Mouse (Mus musculus) kidney, embryonic 15.5 days (tissue): ENCODE data around the gene Mroh7. TPM values are rescaled to one million over a fixed set of nuclear protein-coding genes. Genes with fewer than 3 reads are reported as not detected.
"Not testable (repeated sequence)": the region's sequence is repeated elsewhere in the genome, so short reads cannot be mapped to it uniquely, and the experiment has no call there.

ENCODE experiments used
- ATAC-seq: fragments of 200-750 bp; cut with Nextera tagmentation; replicated peaks from 2 replicates; pipeline ENCODE4 v1.8.0; 2017; ENCODE audit warnings: moderate TSS enrichment; ENCODE audit not compliant: low FRiP score
- H3K27ac ChIP-seq: fragments of 300-500 bp; sonication (generic); 2 replicates; pipeline ENCODE4 v1.5.1; 2015; ENCODE audit warnings: mild to moderate bottlenecking, inconsistent platforms
- H3K27me3 ChIP-seq: fragments of 300-500 bp; sonication (generic); 2 replicates; pipeline ENCODE4 v1.6.1; 2015; ENCODE audit warnings: inconsistent platforms
- H3K36me3 ChIP-seq: fragments of 300-500 bp; sonication (generic); 2 replicates; pipeline ENCODE4 v1.6.1; 2015; ENCODE audit warnings: inconsistent platforms
- H3K4me1 ChIP-seq: fragments of 300-500 bp; sonication (generic); 2 replicates; pipeline ENCODE4 v1.6.1; 2015; ENCODE audit warnings: inconsistent platforms
- H3K4me2 ChIP-seq: fragments of 300-500 bp; sonication (generic); 2 replicates; pipeline ENCODE4 v1.6.1; 2015; ENCODE audit warnings: moderate library complexity, mild to moderate bottlenecking, inconsistent platforms
- H3K4me3 ChIP-seq: fragments of 300-500 bp; sonication (generic); replicated peaks from 2 replicates; pipeline ENCODE4 v1.5.1; 2015; ENCODE audit warnings: mild to moderate bottlenecking, inconsistent platforms
- H3K9ac ChIP-seq: fragments of 300-500 bp; sonication (generic); 2 replicates; pipeline ENCODE4 v1.6.1; 2015; ENCODE audit warnings: mild to moderate bottlenecking, inconsistent platforms
- H3K9me3 ChIP-seq: fragments of 300-500 bp; sonication (generic); replicated peaks from 2 replicates; pipeline ENCODE4 v1.6.1; 2016; ENCODE audit warnings: inconsistent platforms
- WGBS: fragments of 180-500 bp; shearing (Covaris S2); methylation state at CpG from one replicate; pipeline ENCODE4 v1.1.7; 2015; ENCODE audit warnings: mixed read lengths; 5-methylcytosine and 5-hydroxymethylcytosine counted together
- polyA plus RNA-seq: library from polyadenylated mRNA; unstranded; fragments of >200 nt; fragmentation: Nextera tagmentation; extraction: Ambion mirVana; gene quantifications from 2 replicates; pipeline ENCODE4 v1.2.1, GENCODE M21; 2015

The Mroh7 gene
- polyA plus RNA-seq, 1 experiment from 2014 or later: 0.52 TPM

GRCm38 (mm10) chr4:106737904-106738303, 7.2 kb upstream of the Mroh7 start:
- WGBS: 64% methylated on average over 3 of the region's 3 CpGs
- Histone ChIP-seq H3K9ac (no peak overlapping the region), H3K4me3 (no peak overlapping the region), H3K4me1 (peaks cover 16% of the 10 kb centered on the region), H3K27me3 (no peaks in the 10 kb centered on the region), H3K27ac (0 out of 2 replicates have a peak overlapping the region, but pooled peaks have one; percentile 18), H3K4me2 (no peak overlapping the region), H3K9me3 (no peaks in the 10 kb centered on the region), H3K36me3 (no peaks in the 10 kb centered on the region)
- no peak; the same call in 1 of the 2 replicates for ATAC-seq

DNA sequence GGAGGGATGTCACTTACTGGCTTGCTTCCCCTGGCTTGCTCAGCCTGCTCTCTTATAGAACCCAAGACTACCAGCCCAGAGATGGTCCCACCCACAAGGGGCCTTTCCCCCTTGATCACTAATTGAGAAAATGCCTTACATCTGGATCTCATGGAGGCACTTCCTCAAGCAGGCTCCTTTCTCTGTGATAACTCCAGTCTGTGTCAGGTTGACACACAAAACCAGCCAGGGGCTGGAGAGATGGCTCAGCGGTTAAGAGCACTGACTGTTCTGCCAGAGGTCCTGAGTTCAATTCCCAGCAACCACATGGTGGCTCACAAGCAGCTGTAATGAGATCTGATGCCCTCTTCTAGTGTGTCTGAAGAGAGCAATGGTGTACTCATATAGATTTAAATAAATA, 6.2 kb upstream of the Mroh7 start:
- H3K36me3 ChIP-seq: not testable (repeated sequence)
- WGBS: 92% methylated on average over 1 of the region's 1 CpGs

GRCm38 (mm10) chr4:106733636-106734035, 2.9 kb upstream of the Mroh7 start, which contains the start of gene Fam151a:
TSS of gene Fam151a (plus strand) at chr4:106733889.
- Histone ChIP-seq H3K27ac (peak within 1 kb of the TSS; percentile 56), H3K36me3 (no peaks in the 10 kb centered on the region), H3K27me3 (no peaks in the 10 kb centered on the region), H3K4me2 (no peak within 1 kb of the TSS), H3K9ac (no peak within 1 kb of the TSS), H3K4me3 (no peak within 1 kb of the TSS), H3K4me1 (peaks cover 18% of the 10 kb centered on the region), H3K9me3 (no peaks in the 10 kb centered on the region)
- ATAC-seq: peak; percentile 72
- WGBS: 17% methylated on average over 4 of the region's 4 CpGs

More for the DNA sequence above, 6.2 kb upstream of the Mroh7 start:
- H3K4me1 ChIP-seq: peaks cover 18% of the 10 kb centered on the region
- not testable (repeated sequence) for H3K4me2 ChIP-seq, H3K4me3 ChIP-seq, H3K27ac ChIP-seq, ATAC-seq, H3K27me3 ChIP-seq, H3K9me3 ChIP-seq, H3K9ac ChIP-seq

DNA sequence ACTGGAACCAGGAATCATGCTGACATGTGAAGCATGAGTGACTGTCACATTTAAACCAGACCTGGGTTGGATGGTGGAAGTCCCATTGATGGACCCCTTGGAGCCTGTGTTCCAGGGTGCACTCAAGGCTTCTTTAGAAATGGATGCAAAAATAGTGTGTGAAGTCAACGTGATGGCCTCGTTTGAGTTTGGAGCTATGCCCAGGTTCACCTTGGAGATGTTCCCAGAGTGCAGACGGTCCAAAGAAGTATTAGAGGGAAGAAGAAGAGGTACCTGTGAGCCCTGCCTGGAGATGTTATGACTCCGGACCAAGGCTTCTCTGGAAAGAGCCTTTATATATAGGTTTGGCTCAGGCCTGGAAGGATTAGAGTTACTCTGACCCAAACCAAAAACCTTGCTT, 10.1 kb downstream of the Mroh7 start:
- 85% methylated on average over 4 of the region's 4 CpGs for WGBS

DNA sequence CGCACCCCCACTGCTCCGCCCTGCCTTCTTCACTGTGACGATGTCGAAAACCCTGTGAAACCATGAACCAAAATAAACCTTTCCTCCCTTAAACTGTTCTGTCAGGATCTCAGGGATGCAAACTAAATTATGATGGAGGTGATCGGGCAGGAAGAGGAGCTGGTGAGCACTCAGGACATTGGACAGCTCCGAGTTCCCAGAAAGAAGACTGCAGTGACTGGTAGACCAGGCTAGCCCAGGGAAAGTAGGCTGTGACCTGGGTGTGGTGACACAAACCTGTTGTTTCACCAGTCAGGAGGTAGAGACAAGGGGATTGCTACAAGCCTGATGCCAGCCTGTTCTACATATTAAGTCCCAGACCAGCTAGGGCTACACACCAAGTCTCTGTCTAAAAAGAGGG, 17.1 kb downstream of the Mroh7 start:
- H3K9me3 ChIP-seq: no peaks in the 10 kb centered on the region
- no peak overlapping the region for H3K4me3 ChIP-seq
- no peaks in the 10 kb centered on the region for H3K4me1 ChIP-seq
- 80% methylated on average over 6 of the region's 6 CpGs for WGBS
- ATAC-seq: no peak
- H3K27me3 ChIP-seq: peaks cover 3% of the 10 kb centered on the region; the same call in 1 of the 2 replicates
- no peak overlapping the region for H3K9ac ChIP-seq
- no peak overlapping the region for H3K27ac ChIP-seq
- no peak overlapping the region for H3K4me2 ChIP-seq
- H3K36me3 ChIP-seq: no peaks in the 10 kb centered on the region

More for the DNA sequence above, 10.1 kb downstream of the Mroh7 start:
- no peak overlapping the region for H3K4me3 ChIP-seq
- no peak overlapping the region for H3K9ac ChIP-seq
- peaks cover under 1% of the 10 kb centered on the region; the same call in 1 of the 2 replicates for H3K27me3 ChIP-seq
- no peak for ATAC-seq
- no peaks in the 10 kb centered on the region for H3K4me1 ChIP-seq
- H3K27ac ChIP-seq: no peak overlapping the region
- H3K4me2 ChIP-seq: no peak overlapping the region
- H3K9me3 ChIP-seq: no peaks in the 10 kb centered on the region
- no peaks in the 10 kb centered on the region for H3K36me3 ChIP-seq

- no peak overlapping the region for H3K9ac ChIP-seq
- no peaks in the 10 kb centered on the region for H3K9me3 ChIP-seq
- peak; percentile 40; the same call in 1 of the 2 replicates for ATAC-seq
- H3K4me2 ChIP-seq: peak overlapping the region; percentile 46
- H3K27ac ChIP-seq: no peak overlapping the region
- peaks cover 14% of the 10 kb centered on the region for H3K4me1 ChIP-seq
- H3K36me3 ChIP-seq: no peaks in the 10 kb centered on the region
- H3K27me3 ChIP-seq: no peaks in the 10 kb centered on the region; the same call in 1 of the 2 replicates
- 0 out of 2 replicates have a peak overlapping the region, but pooled peaks have one; percentile 5 for H3K4me3 ChIP-seq
- 0% methylated on average over 8 of the region's 8 CpGs for WGBS
Observed at GRCm38 (mm10) chr4:106708408-106708807, 22.3 kb downstream of the Mroh7 start.

GRCm38 (mm10) chr4:106707957-106708356, 22.8 kb downstream of the Mroh7 start:
- Histone ChIP-seq H3K4me1 (peaks cover 14% of the 10 kb centered on the region), H3K4me3 (0 out of 2 replicates have a peak overlapping the region, but pooled peaks have one; percentile 5), H3K27ac (no peak overlapping the region), H3K36me3 (no peaks in the 10 kb centered on the region), H3K9ac (no peak overlapping the region), H3K27me3 (no peaks in the 10 kb centered on the region; the same call in 1 of the 2 replicates), H3K9me3 (no peaks in the 10 kb centered on the region), H3K4me2 (peak overlapping the region; percentile 46)
- WGBS: 35% methylated on average over 5 of the region's 5 CpGs
- ATAC-seq: no peak

DNA sequence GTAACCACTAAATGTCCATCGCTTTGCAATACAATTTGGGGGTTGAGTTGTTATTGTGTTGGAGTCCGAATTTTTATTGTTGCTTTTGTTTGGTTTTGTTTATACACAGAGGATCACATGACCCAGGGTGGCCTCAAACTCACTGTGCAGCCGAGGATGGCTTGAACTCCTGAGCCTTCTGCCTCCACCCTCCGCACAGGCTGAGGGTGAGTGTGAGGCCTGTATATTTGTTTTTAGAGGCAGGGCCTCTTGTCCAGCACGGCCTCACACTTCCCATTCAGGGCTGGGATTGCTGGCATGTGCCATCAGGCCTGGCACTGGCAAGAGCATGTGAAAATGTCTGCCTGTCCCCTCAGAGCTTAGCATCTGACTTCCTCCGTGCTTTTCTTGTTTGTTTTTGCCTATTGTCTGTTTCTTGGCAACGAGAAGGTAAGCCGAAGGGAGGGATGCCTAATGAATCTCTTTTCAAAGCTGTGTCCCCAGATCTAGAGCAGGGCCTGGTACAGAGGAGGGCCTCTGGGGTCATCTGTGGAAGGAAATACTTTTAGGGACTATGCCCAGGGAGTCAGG, 25.5 kb downstream of the Mroh7 start:
- Histone ChIP-seq H3K4me1 (peaks cover 20% of the 10 kb centered on the region), H3K27ac (no peak overlapping the region), H3K9ac (no peak overlapping the region)

DNA sequence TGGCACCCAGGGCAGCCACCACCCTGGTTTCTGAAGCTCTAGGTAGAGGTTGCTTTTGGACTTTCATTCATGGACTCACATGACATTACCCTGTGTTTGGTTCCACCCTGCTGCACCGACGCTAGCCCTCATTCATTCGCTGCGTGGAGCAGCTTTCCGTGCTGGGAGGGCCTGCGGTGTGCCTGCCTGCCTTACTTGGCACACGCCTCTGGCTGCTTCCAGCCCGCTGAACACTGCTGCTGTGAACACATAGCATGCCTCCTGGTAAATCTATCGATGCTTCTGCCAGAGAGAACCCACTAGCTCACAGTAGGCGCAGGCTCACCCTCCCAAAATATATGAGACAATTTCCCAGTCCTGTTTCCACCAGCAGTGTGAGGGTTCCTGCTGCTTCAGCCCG, 26.3 kb downstream of the Mroh7 start:
- Histone ChIP-seq H3K4me2 (no peak overlapping the region), H3K9me3 (no peaks in the 10 kb centered on the region), H3K27me3 (peaks cover 3% of the 10 kb centered on the region; the same call in 1 of the 2 replicates), H3K27ac (no peak overlapping the region), H3K36me3 (no peaks in the 10 kb centered on the region), H3K4me1 (peaks cover 25% of the 10 kb centered on the region), H3K9ac (no peak overlapping the region), H3K4me3 (no peak overlapping the region)
- 60% methylated on average over 11 of the region's 11 CpGs for WGBS
- no peak for ATAC-seq

More for the DNA sequence above, 25.5 kb downstream of the Mroh7 start:
- Histone ChIP-seq H3K4me3 (no peak overlapping the region), H3K9me3 (no peaks in the 10 kb centered on the region), H3K36me3 (no peaks in the 10 kb centered on the region), H3K4me2 (no peak overlapping the region), H3K27me3 (peaks cover 3% of the 10 kb centered on the region; the same call in 1 of the 2 replicates)
- no peak for ATAC-seq
- 55% methylated on average over 8 of the region's 8 CpGs for WGBS

DNA sequence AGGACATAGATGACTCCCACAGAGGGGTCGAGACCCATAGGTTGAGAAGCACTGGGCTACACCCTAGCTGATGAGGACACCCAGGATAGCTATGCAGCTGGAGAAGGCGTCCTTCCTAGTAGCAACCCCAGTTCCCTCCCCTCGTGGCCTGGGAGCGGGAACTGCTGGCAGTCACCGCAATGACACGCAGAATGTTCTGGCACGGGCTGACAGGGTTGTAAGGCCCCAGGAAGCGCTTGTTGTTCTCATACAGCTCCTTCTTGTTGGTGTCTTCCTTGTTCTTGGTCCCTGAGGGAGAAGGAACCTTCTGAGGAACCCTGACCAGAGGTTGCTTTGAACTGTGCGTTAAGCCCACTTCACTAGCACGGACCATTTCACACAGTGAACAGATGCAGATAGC, 26.8 kb downstream of the Mroh7 start:
- Histone ChIP-seq H3K27me3 (peaks cover 3% of the 10 kb centered on the region; the same call in 1 of the 2 replicates), H3K27ac (no peak overlapping the region), H3K36me3 (no peaks in the 10 kb centered on the region), H3K9ac (no peak overlapping the region), H3K4me1 (peaks cover 25% of the 10 kb centered on the region), H3K4me2 (no peak overlapping the region), H3K9me3 (no peaks in the 10 kb centered on the region), H3K4me3 (no peak overlapping the region)
- no peak for ATAC-seq
- 79% methylated on average over 10 of the region's 10 CpGs for WGBS

GRCm38 (mm10) chr4:106700798-106701197, 29.9 kb downstream of the Mroh7 start:
- 28% methylated on average over 4 of the region's 4 CpGs for WGBS
- no peak overlapping the region for H3K4me3 ChIP-seq
- H3K27ac ChIP-seq: no peak overlapping the region
- no peaks in the 10 kb centered on the region for H3K36me3 ChIP-seq
- no peak for ATAC-seq
- H3K4me2 ChIP-seq: no peak overlapping the region
- peaks cover 19% of the 10 kb centered on the region for H3K4me1 ChIP-seq
- no peak overlapping the region for H3K9ac ChIP-seq
- H3K9me3 ChIP-seq: no peaks in the 10 kb centered on the region
- H3K27me3 ChIP-seq: peaks cover 3% of the 10 kb centered on the region; the same call in 1 of the 2 replicates

DNA sequence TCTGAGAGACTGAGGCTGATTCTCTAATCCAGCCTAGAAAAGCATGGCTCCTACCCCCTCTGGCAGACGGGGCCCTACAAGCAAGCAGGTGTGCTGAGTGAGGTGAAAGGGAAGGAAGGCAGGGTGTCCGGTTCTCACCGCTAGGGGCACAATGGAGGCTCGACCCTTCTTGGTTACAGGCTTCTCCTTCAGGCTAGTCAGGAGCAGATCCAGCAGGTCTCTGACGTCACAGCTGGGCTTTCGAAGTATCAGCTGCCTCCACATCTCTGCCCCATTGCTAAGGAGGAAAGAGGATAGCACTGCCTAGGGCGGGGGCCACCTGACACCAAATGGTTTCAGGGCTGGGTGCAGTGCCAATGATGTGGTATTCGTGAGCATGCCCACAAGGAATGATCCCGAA, 30.7 kb downstream of the Mroh7 start:
- H3K9me3 ChIP-seq: no peaks in the 10 kb centered on the region
- peaks cover 3% of the 10 kb centered on the region; the same call in 1 of the 2 replicates for H3K27me3 ChIP-seq
- no peak overlapping the region for H3K27ac ChIP-seq
- H3K4me1 ChIP-seq: peaks cover 19% of the 10 kb centered on the region
- H3K4me2 ChIP-seq: 0 out of 2 replicates have a peak overlapping the region, but pooled peaks have one; percentile 25
- ATAC-seq: peak; percentile 59
- no peaks in the 10 kb centered on the region for H3K36me3 ChIP-seq
- 16% methylated on average over 9 of the region's 9 CpGs for WGBS
- H3K4me3 ChIP-seq: no peak overlapping the region
- no peak overlapping the region for H3K9ac ChIP-seq
